Mouse (Mus musculus): ENCODE results near the gene Zfp618. TPM values are rescaled to one million over a fixed set of nuclear protein-coding genes. Genes with fewer than 3 reads are reported as not detected.

The Zfp618 gene
- total RNA-seq, 2 experiments from 2014 or later = 13.8 to 16.3 TPM

- intact Hi-C loops (cut with DNase I) = no loop called here
- peak; percentile 60 for DNase-seq
These were observed 33.1 kb downstream of the Zfp618 start for GRCm38 (mm10) chr4:62998431-62998835.

DNA sequence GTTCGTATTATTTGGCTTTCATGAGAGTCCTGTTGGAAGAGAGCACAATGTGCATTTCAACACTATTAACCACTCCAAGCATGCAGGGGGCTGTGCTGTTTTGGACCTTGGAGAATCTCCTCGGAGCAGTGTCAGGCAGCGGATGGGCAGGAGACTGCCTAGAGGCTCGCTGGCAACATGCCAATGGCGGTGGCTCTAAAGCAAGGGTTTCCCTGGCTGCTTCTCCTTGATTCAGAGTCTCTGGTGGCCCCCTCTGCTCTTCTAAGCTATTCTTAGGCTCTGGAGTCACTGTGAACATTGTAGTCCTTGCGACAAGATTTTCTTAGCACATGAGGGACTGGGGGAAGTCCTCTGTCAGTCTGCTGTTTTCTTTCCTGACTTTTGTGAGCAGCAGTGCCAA is 33.5 kb downstream of the Zfp618 start:
- DNase-seq = peak; percentile 74
- intact Hi-C loops (cut with DNase I) = no loop called here

- intact Hi-C loops (cut with DNase I) = no loop called here
- DNase-seq = no peak
These were observed 33.9 kb downstream of the Zfp618 start for GRCm38 (mm10) chr4:62999321-62999720.

- no peak for DNase-seq
- intact Hi-C loops (cut with DNase I) = no loop called here
These were observed 34.5 kb downstream of the Zfp618 start for GRCm38 (mm10) chr4:62999916-63000315.

DNA sequence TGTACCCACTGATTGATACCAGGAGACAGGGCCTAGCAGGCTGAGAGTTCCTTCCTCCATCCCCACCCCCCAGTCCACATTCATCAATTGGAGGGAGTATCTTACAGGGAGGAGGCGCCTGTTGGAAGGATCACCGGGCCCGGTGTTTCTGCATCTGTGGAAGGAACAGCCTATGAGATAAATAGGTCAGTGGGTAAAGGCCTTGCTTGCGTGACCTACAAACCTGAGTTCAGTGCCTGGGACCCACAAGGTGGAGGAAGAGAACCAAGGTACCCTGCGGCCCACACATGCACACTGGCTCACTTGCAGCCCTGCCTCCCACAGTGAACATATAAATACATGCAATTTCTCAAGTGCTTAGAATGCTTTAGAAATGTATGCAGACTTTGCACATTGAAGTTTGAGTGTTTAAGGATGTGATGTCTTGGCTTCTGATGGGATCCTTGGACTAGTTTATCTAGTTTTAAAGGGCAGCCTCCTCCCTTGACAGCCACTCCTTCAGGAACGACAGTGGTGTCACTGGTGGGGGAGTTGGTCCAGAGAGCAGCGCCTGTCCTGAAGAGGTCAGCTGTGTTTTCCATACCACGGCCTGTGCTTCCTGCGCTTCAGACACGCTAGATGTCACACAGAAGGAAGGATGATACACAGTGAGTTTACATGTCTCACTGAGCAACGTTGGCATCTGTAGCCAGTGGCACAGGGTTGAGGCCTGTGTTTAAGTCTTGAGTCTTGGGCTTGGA is 35.1 kb downstream of the Zfp618 start:
- no peak for DNase-seq
- intact Hi-C loops (cut with DNase I) = no loop called here

GRCm38 (mm10) chr4:63002386-63002785 is 37.0 kb downstream of the Zfp618 start:
- DNase-seq = no peak
- intact Hi-C loops (cut with DNase I) = no loop called here

DNA sequence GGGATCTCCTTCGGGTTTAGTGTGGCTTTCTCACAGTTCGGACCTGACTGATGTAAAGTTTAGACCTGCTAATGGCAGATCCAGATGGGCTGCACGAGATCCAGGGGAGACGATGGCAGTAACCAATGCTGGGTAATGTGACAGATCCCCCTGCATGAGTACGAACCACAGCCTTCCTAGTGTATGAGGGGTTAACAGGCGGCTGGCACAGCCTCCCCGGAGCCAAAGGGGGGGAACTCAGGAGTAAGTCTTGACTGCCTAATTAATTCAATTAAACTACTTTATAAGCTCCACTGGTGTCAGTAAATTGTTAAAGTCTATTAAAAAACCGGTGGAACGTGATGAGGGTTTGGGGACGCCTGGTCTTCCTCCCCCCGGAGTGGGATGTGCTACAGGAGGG is 39.1 kb downstream of the Zfp618 start:
- intact Hi-C loops (cut with DNase I) = no loop called here
- DNase-seq = no peak

GRCm38 (mm10) chr4:63005446-63006185 is 40.2 kb downstream of the Zfp618 start:
- DNase-seq = no peak
- intact Hi-C loops (cut with DNase I) = no loop called here

- DNase-seq = no peak
- intact Hi-C loops (cut with DNase I) = no loop called here
These were observed 41.1 kb downstream of the Zfp618 start for GRCm38 (mm10) chr4:63006198-63007155.

DNA sequence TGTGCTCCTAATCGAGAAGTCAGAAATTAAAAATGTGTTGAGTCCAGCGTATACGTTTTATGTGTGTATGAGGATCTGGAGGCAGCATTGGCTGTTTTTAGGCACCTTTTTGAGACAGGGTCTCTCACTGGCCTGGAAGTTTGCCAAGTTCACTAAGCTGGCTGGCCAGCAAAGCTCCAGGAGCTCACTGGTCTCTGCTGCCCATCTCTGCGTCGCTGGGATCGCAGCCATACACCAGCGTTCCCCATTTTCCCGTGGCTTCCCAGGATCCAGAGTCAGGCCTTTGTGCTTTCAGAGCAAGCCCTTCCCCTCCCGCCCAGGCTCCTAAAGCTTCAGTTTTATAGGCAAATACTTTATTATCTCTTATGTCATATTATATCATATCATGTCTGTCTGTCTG is 42.8 kb downstream of the Zfp618 start:
- intact Hi-C loops (cut with DNase I) = no loop called here
- no peak for DNase-seq

- intact Hi-C loops (cut with DNase I) = no loop called here
- DNase-seq = no peak
These were observed 43.4 kb downstream of the Zfp618 start for GRCm38 (mm10) chr4:63008822-63009221.

DNA sequence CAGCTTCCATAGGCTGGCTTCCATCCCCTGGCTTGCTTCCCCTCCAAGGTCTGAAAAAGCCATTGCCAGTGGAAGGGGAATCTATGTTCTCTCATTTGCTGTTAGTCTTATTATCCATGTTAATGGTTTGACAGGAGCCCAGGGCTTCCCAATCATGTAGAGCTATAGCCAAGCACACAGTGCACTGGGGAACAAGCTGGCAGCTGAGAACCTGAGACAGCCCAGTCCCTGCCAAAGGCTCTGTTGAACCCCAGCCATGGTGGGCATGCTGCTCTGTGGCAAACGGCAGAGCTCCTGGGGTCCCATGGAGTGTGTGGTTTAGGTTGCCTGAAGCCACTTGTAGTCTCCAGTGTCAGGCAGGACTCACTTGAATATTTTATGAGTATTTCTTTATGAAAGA is 44.4 kb downstream of the Zfp618 start:
- intact Hi-C loops (cut with DNase I) = no loop called here
- peak; percentile 84 for DNase-seq

DNA sequence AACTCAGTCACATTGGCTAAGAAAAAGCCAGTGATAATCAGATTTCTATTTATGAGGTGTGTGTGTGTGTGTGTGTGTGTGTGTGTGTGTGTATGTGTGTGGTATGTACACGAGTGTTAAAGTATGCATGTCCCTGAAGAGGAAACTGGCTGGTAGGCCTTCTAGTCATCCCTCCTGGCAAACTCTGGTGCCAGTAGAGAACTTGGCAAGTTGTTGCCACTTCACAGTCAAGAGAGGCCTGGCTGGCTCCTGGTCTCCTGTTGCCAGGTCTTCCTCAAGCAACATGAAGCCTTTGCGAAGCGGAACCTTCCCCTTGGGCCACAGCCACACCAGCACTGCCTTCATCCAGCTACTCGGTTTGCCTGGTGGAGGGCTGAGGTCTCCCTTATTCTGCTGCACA is 44.9 kb downstream of the Zfp618 start:
- intact Hi-C loops (cut with DNase I) = no loop called here
- peak; percentile 78 for DNase-seq

GRCm38 (mm10) chr4:63018616-63019015 is 53.2 kb downstream of the Zfp618 start:
- intact Hi-C loops (cut with DNase I) = no loop called here
- no peak for DNase-seq

DNA sequence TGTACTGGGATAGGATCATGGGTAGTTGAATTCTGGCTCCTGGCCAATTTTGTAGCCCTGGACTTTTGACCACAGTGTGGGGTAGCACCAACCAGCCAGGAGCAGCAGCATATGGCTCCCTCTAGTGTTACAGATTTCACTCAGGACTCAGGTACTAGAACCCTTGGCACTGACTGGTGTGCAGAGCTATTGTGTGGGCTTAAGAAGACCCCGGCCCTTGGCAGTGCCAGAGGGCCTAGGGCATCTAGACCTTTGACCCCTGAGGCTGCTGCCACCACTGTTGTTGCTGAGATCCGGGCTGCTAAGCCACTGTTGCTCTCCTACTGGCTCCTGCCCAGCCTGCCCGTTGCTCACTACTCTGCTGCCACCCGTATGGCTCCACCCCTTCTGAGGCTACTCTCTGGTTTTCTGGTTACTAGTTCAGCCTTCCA is 54.1 kb downstream of the Zfp618 start:
- DNase-seq = no peak
- intact Hi-C loops (cut with DNase I) = no loop called here

- DNase-seq = no peak
- intact Hi-C loops (cut with DNase I) = no loop called here
These were observed 55.8 kb downstream of the Zfp618 start for GRCm38 (mm10) chr4:63021034-63021700.

DNA sequence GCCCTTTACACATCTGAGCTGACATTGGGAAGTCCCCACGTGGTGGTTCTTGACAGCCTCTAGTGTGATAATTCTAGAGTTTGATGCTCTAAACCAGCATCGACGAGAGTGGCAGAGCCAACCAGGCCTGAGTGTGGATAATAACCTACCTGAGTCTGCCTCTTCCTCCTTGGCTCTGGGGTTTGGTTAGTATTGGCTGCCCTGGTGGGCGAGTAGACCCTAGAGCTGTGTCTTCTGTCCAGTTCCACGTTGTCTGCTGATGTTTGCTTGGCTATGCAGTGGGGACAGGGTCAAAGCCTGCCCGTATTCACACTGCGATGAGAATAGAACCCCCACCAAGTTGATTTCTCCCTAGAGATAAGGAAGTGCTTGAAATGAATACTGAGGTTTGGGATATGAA is 58.1 kb downstream of the Zfp618 start:
- DNase-seq = no peak
- intact Hi-C loops (cut with DNase I) = no loop called here

- intact Hi-C loops (cut with DNase I) = no loop called here
- no peak for DNase-seq
These were observed 58.7 kb downstream of the Zfp618 start for GRCm38 (mm10) chr4:63024098-63024497.

DNA sequence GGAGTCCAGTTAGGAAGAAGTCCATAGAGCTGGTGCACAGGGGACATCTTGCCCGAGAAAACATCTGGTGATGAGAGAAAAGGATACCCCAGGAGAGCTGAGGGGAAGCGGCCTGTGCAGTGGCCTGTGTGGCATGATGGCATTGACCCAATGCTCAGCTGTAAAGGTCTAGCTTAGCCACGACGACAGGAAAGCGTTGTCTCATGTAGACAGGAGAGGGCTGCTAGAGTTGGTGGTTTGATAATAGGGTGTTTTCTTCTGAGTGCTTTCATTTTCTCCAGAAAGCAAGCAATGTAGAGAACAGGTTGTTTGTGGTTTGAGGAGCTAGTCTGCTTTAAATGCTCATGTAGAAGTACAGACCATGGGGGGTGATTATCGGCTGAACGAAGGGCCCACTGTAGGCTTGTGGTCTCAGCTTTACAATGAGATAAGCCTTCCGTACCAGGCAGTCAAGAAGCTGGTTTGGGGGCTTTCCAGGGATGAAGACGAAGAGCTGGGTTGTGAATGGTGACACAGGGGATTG is 59.4 kb downstream of the Zfp618 start:
- DNase-seq = no peak
- intact Hi-C loops (cut with DNase I) = no loop called here

DNA sequence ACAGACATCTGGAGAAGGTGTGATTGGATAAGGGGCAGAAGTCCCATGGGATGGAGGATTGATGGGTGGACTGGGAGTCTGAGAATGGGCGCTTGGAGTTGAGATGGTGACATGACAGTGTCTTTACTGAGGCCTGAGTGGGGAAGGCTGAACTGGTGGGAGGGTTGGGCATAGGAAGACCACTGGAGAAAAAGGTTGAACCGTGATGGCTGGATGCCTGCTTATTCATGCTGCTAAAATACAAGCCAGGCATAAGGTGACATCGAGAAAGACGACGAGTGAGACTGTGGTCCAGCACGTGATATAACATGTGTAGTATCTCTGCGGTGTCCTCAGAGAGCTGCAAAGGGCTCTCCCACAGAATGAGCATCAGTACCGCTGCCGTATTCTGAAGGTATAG is 59.9 kb downstream of the Zfp618 start:
- no peak for DNase-seq
- intact Hi-C loops (cut with DNase I) = no loop called here
